Mouse (Mus musculus): ENCODE results near the gene Anapc5.

Gene Anapc5

GRCm38 (mm10) chr5:122799379-122800344, 21.5 kb downstream of the Anapc5 start:
- DNase-seq (ENCODE audit: low read depth, low spot score) = peak; percentile 25

- peak; percentile 80 for DNase-seq (ENCODE audit: low read depth, low spot score)
Measured at GRCm38 (mm10) chr5:122798557-122799378, 22.4 kb downstream of the Anapc5 start.

- no peak for DNase-seq (ENCODE audit: low read depth, low spot score)
Measured at GRCm38 (mm10) chr5:122797866-122798265, 23.3 kb downstream of the Anapc5 start.

- DNase-seq (ENCODE audit: low read depth, low spot score) = no peak
Measured at GRCm38 (mm10) chr5:122788696-122789095, 32.4 kb downstream of the Anapc5 start.

GRCm38 (mm10) chr5:122786035-122786819, 34.9 kb downstream of the Anapc5 start:
- DNase-seq (ENCODE audit: low read depth, low spot score) = no peak

DNA sequence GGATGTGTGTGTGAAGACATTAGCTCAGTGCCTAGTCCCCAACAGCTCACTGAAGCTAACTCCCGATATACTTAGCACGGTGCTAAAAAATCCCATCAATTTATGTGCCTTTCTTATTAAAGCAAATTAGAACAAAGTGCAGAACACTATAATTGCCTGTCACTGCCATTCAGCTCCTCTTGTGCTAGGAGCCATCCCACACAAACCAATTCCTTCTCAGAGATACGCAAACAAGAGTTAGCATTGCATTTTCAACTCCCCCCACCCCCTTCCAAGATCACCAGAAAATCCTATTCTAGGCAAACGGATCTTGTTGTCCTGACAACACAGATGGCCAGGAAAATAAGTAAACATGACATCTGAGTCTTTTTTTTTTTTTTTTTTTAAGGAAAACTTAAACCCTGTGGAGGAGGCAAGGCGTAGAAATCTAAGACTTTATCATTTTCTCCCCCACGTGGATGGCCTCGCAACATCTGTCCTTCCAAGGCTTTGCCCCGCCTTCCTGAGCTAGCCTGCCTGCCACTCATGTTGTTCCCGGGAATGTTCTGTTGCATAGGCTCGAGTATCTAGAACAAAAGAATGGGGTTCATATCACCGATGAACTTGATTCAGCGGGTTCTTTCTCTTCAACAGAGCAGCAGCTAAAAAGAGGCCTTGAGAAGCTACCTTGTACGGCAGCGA, 37.3 kb downstream of the Anapc5 start:
- DNase-seq (ENCODE audit: low read depth, low spot score) = peak; percentile 21

- DNase-seq (ENCODE audit: low read depth, low spot score) = peak; percentile 62
Measured at GRCm38 (mm10) chr5:122782066-122782465, 39.1 kb downstream of the Anapc5 start.

GRCm38 (mm10) chr5:122780791-122781432, 40.2 kb downstream of the Anapc5 start:
- peak; percentile 67 for DNase-seq (ENCODE audit: low read depth, low spot score)

DNA sequence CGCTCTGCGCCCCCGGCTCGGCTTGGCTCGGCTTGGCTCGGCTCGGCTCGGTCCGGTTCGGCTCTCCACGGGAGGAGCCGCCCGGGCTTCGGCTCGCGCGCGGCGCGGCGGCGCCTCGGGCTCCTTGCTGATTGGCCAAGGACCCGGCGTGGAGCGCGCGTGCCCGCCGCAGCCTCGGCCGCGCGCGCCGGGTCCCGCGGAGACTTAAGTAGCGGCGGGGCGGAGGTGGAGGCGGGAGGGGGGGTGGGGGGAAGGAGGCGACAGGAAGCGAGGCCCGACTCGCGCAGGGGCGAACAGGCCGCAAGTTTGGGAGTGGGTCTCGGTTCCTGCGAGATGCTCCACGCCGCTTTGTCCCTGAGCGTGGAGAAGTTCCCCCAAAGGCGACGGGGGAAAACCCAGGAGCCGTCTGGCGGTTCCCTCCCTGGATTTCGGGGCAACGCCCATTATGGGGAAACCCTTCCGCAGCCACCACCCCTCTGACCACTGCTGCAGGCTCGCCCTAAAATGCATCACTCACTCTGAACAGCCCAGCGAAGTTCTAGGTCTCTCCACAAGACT, 41.8 kb downstream of the Anapc5 start, which contains the start of gene Camkk2:
Gene Camkk2, minus strand, starts transcription at position 133 of the 558 bp plus-strand sequence.
- DNase-seq (ENCODE audit: low read depth, low spot score) = peak; percentile 79

DNA sequence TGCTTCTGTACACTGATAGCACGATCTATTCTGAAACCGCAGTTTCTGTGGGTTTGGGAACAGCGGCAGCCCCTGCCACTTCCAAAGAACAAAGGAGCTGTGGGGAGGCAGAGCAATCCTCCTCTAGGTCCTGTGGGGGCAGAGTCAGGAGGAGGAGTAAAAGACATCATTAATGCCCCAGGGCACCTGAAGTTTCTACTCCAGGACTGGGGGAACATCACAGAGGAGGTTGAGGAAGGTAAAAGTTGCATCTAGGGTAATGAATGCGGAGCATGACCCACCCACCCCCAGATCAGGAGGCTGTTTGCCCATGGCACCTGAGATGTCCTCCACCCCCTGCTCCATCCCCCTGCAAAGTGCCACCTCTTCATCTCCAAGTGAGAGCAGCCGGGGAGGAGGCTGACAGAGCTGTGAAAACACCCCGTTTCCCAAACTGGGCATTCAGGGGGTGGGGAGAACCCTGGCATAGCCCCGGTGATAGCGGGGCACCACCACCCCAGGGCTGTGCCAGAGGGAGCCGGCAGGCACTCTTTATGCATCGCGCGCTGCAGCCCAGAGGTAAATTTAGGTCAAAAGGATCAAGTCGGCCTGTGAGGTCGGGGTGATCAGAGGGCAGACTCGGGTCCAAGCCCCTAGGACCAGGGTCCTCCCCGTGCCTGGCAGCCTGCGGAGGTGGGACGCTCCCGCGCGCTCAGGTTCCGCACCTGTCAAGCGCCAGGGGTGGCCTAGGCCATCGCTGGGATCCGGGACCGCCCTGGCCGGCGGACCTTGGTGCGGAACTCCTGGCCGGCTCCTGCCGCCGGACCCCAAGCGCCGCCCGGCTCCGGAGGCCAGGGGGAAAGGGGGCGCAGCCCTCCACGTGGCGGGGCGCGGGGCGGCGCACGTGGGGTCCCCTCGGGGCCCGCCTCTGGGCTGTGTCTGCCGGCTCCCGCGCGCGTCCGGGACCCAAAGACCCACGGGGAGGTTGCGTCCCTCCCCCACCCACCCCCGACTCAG, 42.6 kb downstream of the Anapc5 start:
- peak; percentile 41 for DNase-seq (ENCODE audit: low read depth, low spot score)

DNA sequence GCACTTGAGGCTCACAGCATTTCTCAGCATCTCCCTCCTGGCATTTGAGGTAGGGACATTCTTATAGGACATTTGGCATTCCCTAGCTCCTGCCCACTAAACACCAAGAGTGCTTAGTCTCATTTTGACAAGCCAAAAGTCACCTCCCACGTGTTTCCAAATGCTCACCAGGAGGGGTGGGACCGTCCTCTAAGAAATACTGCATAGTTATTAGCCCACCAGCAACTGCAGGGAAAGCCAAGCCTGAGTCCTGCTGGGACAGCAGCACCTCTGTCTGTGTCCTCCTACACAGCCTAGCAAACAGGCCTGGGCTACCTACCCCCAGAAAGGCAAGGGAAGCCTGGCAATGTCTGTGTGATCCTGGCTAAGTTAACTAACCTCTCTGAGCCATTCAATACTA, 43.8 kb downstream of the Anapc5 start:
- no peak for DNase-seq (ENCODE audit: low read depth, low spot score)

DNA sequence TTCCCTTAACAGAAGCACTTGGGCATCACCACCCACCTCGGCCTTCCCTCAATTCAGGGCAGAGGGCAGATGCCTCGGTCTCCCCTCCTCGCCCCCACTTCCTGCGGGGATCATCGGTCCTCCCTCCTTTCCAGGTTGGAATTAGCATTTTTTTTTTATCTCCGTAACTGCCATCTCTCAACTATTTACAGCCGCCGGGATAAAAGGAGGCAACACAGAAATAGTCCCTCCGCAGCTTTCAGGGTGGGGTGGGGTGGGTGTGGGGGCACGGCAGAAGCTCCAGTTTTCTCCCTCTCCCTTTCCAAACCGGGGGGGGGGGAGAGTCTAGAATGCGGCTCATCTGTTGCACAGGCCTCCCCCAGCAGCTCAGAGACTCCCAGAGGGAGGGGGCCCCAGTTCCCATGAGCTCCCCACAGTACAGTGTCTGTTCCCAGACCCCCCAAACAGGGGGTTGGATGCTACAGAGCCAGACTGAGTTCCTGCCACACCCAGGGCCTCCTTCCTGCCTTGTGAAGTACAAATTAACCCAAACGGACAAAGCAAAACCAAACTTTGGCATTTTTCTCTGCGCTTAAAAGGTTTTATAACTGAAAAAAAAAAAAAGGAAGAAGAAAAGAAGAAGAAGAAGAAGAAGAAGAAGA, 45.4 kb downstream of the Anapc5 start:
- DNase-seq (ENCODE audit: low read depth, low spot score) = no peak

GRCm38 (mm10) chr5:122774743-122775611, 46.2 kb downstream of the Anapc5 start:
- DNase-seq (ENCODE audit: low read depth, low spot score) = peak; percentile 94

- peak; percentile 44 for DNase-seq (ENCODE audit: low read depth, low spot score)
Measured at GRCm38 (mm10) chr5:122773756-122774155, 47.4 kb downstream of the Anapc5 start.

- DNase-seq (ENCODE audit: low read depth, low spot score) = no peak
Measured at GRCm38 (mm10) chr5:122771428-122771827, 49.7 kb downstream of the Anapc5 start.

- no peak for DNase-seq (ENCODE audit: low read depth, low spot score)
Measured at GRCm38 (mm10) chr5:122770806-122771261, 50.3 kb downstream of the Anapc5 start.

DNA sequence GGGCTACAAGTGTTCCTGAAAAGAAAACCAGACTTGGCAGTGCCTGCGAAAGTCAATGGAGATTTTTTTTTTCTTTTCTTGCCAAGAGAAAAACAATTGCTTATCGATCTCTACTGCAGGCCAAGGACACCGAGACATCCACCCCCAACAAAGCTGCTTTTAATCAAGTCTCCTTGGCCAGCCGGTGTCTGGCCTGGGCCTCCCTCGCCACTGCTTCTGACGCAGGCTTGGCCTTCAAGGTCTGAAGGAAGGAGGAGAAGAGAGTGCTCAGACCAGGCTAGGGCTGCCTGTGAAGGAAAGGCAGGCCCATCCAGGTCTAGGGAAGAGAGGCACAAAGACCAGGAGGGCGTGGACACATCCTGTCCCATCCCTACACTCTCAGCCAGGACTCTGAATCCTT, 50.8 kb downstream of the Anapc5 start:
- peak; percentile 32 for DNase-seq (ENCODE audit: low read depth, low spot score)

Measured in R1 (cell line).